Mouse (Mus musculus) heart, postnatal 0 days (tissue): ENCODE data around the gene Kcnd3. TPM values are rescaled to one million over a fixed set of nuclear protein-coding genes. Genes with fewer than 3 reads are reported as not detected.

Experiments used
- ATAC-seq: fragments of 200-750 bp; cut with Nextera tagmentation; 2 replicates; pipeline ENCODE4 v1.8.0; 2017; ENCODE audit warnings: low read depth, moderate number of reproducible peaks, moderate library complexity; ENCODE audit not compliant: insufficient read depth
- DNase-seq: peaks from one replicate; pipeline ENCODE4 v3.0.0-alpha.2; 2016; ENCODE audit warnings: low spot score
- H3K27ac ChIP-seq: fragments of 300-500 bp; sonication (generic); 2 replicates; pipeline ENCODE4 v1.5.1; 2014; ENCODE audit warnings: low read depth, mild to moderate bottlenecking
- H3K27me3 ChIP-seq: fragments of 300-500 bp; sonication (generic); 2 replicates; pipeline ENCODE4 v1.6.1; 2014; ENCODE audit warnings: low read length, mixed read lengths; ENCODE audit not compliant: control insufficient read depth, insufficient read depth
- H3K36me3 ChIP-seq: fragments of 300-500 bp; sonication (generic); replicated peaks from 2 replicates; pipeline ENCODE4 v1.6.1; 2014; ENCODE audit warnings: low read length, mixed read lengths; ENCODE audit not compliant: control insufficient read depth, insufficient read depth
- H3K4me1 ChIP-seq: fragments of 300-500 bp; sonication (generic); 2 replicates; pipeline ENCODE4 v1.6.1; 2014; ENCODE audit warnings: antibody characterized with exemption; ENCODE audit not compliant: control insufficient read depth, insufficient read depth
- H3K4me2 ChIP-seq: fragments of 300-500 bp; sonication (generic); 2 replicates; pipeline ENCODE4 v1.6.1; 2014; ENCODE audit warnings: low read depth, mild to moderate bottlenecking, low read length, moderate library complexity
- H3K4me3 ChIP-seq: fragments of 300-500 bp; sonication (generic); 2 replicates; pipeline ENCODE4 v1.5.1; 2014; ENCODE audit warnings: low read depth, low read length
- H3K9ac ChIP-seq: fragments of 300-500 bp; sonication (generic); replicated peaks from 2 replicates; pipeline ENCODE4 v1.6.1; 2014; ENCODE audit warnings: low read depth, low read length, mixed read lengths
- H3K9me3 ChIP-seq: fragments of 300-500 bp; sonication (generic); replicated peaks from 2 replicates; pipeline ENCODE4 v1.6.1; 2016; ENCODE audit warnings: low read length; ENCODE audit not compliant: control insufficient read depth
- CTCF ChIP-seq: IDR thresholded peaks from 2 replicates; pipeline ENCODE4 v1.5.1; 2016; ENCODE audit warnings: antibody characterized with exemption, control low read depth, low read depth
- EP300 ChIP-seq: IDR thresholded peaks from 2 replicates; pipeline ENCODE4 v1.6.1; 2016; ENCODE audit warnings: antibody characterized with exemption, low read depth
- WGBS: fragments of 180-500 bp; shearing (Covaris S2); extraction: QIAGEN DNeasy Blood & Tissue Kit; methylation state at CpG from one replicate; pipeline ENCODE4 v1.1.7; 2014; 5-methylcytosine and 5-hydroxymethylcytosine counted together
- polyA plus RNA-seq: library from polyadenylated mRNA; unstranded; fragments of >200 nt; fragmentation: Nextera tagmentation; extraction: Ambion mirVana; gene quantifications from 2 replicates; pipeline ENCODE4 v1.2.1, GENCODE M21; 2015
- total RNA-seq: library from RNA; depleted of rRNA; stranded (reverse); fragments of >200 nt; gene quantifications from 2 replicates; pipeline ENCODE4 v1.2.3, GENCODE M21; 2014; ENCODE audit warnings: low replicate concordance

Kcnd3 gene
- total and polyA plus RNA-seq, 2 experiments from 2014 or later = 0.27 to 2.4 TPM

DNA sequence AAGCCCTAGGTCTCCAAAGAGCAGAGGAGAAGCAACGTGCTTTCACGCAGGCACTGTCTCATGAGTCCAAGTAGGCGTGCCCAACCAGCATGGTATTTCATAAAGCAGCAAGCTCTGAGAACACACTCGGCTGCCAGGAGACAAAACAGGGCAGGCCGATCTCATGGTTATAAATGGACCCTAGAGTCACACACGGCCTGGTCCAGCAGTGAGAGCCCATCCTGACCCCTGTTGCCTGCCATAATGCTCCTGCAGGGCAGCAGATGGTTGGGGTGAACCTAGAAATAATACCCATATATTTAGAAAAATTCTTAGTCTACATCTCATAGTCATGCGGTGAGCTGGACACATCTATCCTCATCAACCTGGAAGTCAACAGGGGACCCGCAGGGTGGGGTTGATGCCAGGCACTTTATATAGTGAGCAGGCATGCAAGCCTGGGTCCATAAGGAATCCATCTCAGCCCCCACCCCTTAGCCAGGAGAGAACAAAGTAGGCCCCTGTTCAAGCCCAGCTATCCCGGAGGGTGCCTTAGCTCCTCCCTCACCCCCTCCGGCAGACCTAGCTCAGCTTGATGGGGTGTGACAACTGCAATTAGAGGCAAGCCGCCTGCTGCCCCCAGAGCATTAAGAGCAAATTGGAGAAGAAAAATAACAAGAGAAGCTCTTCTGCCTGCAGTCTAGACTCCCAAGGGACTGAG, 265.9 kb downstream of the Kcnd3 start:
- DNase-seq (no peak), ATAC-seq (peak; percentile 68)
- Histone ChIP-seq H3K4me2 (no peak overlapping the region), H3K9ac (no peak overlapping the region), H3K36me3 (peaks cover 12% of the 10 kb centered on the region), H3K27me3 (no peaks in the 10 kb centered on the region), H3K4me3 (no peak overlapping the region), H3K9me3 (no peaks in the 10 kb centered on the region), H3K4me1 (peaks cover 22% of the 10 kb centered on the region), H3K27ac (no peak overlapping the region; the same call in 1 of the 2 replicates)
- TF ChIP-seq CTCF = no peak
- no peak for TF ChIP-seq EP300
- WGBS = 43% methylated on average over 11 of the region's 11 CpGs

DNA sequence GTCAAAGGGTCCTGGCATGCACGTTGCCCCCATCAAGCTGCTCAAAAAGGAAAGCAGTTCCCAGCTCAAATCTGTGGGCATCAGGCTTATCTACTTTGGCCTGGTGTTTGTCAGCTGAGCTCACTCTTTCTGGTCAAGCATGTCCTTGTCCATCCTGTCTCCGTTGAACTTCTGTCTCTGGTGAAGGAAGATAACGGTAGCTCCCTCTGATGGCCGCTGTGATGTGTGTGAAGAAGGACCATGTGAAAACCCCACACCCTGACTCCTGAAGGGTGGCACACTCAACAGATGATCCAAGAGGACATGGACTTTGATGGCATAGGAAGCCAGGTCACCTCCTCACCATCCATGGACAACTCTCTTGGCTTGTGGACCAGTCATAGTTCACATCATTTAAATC, 266.6 kb downstream of the Kcnd3 start:
- no peak overlapping the region for H3K27ac ChIP-seq
- no peak for DNase-seq
- TF ChIP-seq CTCF (no peak), EP300 (no peak)

DNA sequence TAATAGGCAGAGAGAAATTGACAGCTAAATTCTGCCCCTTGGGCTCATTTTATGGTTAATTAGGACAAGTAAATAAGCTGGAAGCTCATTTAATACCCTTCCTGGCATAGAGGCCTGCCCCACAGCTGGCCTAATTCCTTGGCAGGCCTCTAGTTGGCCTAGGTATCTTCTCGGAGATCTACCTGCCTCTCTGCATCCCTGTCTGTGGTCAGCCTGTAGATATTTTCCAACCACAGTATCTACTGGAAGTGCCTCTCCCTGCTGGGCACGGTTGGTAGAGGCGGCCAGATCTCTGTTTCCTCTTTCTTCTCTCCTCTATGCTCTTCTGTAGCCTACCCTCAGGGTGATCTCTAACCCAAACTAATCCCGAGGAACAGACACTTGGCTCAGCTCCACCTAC, 267.8 kb downstream of the Kcnd3 start:
- no peak overlapping the region for H3K4me2 ChIP-seq
- peaks cover 12% of the 10 kb centered on the region for H3K36me3 ChIP-seq
- no peak for TF ChIP-seq EP300
- no peak for TF ChIP-seq CTCF
- no peak for DNase-seq
- no peak for ATAC-seq
- H3K27ac ChIP-seq = no peak overlapping the region
- WGBS = 72% methylated on average over 4 of the region's 4 CpGs
- H3K9ac ChIP-seq = no peak overlapping the region
- H3K9me3 ChIP-seq = no peaks in the 10 kb centered on the region
- H3K4me1 ChIP-seq = peaks cover 11% of the 10 kb centered on the region; the same call in 1 of the 2 replicates
- no peaks in the 10 kb centered on the region for H3K27me3 ChIP-seq
- no peak overlapping the region for H3K4me3 ChIP-seq

More for the DNA sequence above, 266.6 kb downstream of the Kcnd3 start:
- H3K27me3 ChIP-seq = no peaks in the 10 kb centered on the region
- no peak overlapping the region for H3K9ac ChIP-seq
- H3K4me2 ChIP-seq = no peak overlapping the region
- peaks cover 12% of the 10 kb centered on the region for H3K36me3 ChIP-seq
- no peaks in the 10 kb centered on the region for H3K9me3 ChIP-seq
- H3K4me3 ChIP-seq = no peak overlapping the region
- WGBS = 26% methylated on average over 4 of the region's 4 CpGs
- H3K4me1 ChIP-seq = peaks cover 19% of the 10 kb centered on the region
- ATAC-seq = no peak

DNA sequence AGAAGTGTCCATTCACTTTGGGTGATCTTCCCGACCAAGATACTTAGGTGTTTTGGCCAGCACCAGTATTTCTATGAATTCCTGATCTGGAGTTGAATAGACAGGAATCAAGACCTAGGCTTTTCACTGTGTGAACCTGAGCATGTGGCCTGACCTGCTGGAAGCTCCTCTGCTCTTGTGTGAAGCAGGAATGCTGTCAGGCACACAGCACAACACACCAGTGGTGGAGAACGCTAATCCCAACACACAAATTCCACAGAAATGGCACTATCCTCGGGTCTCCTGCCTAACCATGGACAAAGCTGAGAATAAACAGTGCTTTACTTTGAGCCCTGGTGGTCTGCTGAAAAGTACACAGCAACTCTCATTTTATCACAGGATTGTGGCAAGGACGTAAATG, 268.4 kb downstream of the Kcnd3 start:
- H3K9me3 ChIP-seq = no peaks in the 10 kb centered on the region
- peaks cover 12% of the 10 kb centered on the region for H3K36me3 ChIP-seq
- no peak overlapping the region for H3K4me2 ChIP-seq
- H3K27ac ChIP-seq = no peak overlapping the region
- TF ChIP-seq CTCF = no peak
- TF ChIP-seq EP300 = no peak
- peaks cover 11% of the 10 kb centered on the region; the same call in 1 of the 2 replicates for H3K4me1 ChIP-seq
- WGBS = 70% methylated on average over 4 of the region's 4 CpGs
- DNase-seq (no peak), ATAC-seq (no peak)
- H3K4me3 ChIP-seq = no peak overlapping the region
- H3K9ac ChIP-seq = no peak overlapping the region
- H3K27me3 ChIP-seq = no peaks in the 10 kb centered on the region

DNA sequence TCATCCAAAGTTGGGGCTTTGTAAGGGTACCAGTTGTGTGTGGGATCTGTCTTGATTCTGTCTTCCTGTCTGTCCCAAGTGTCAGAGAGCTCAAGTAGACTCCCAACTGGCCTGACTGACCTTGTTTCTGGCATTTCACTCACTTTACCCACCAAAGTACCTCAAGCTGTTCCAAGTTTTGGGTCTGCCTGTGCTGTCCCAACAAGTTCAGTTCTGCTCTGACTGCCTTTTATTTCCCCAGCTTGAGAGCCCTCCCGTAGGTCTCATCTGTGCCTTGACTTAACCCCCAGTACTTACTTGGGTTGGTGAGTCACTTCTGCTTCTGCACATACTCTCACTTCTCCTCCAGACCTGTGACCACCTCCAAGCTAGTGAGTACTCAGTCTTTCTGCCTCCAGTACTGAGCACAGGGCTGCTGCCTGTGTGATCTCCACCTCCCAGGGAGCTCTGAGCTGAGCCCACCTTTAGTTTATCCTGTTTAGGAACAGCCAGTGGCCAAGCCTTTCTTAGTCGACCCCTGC, 269.6 kb downstream of the Kcnd3 start:
- TF ChIP-seq CTCF = no peak
- WGBS = 63% methylated on average over 2 of the region's 2 CpGs
- peaks cover 3% of the 10 kb centered on the region for H3K36me3 ChIP-seq
- H3K27me3 ChIP-seq = no peaks in the 10 kb centered on the region
- ATAC-seq (no peak), DNase-seq (no peak)
- H3K4me1 ChIP-seq = peaks cover 11% of the 10 kb centered on the region; the same call in 1 of the 2 replicates
- H3K27ac ChIP-seq = no peak overlapping the region
- no peaks in the 10 kb centered on the region for H3K9me3 ChIP-seq
- H3K9ac ChIP-seq = no peak overlapping the region
- no peak overlapping the region for H3K4me3 ChIP-seq
- H3K4me2 ChIP-seq = no peak overlapping the region
